Mouse (Mus musculus): ENCODE measurements around the gene Catsperg1. TPM values are rescaled to one million over a fixed set of nuclear protein-coding genes. Genes with fewer than 3 reads are reported as not detected.
"Not testable (repeated sequence)": the region's sequence is repeated elsewhere in the genome, so short reads cannot be mapped to it uniquely, and the experiment has no call there.

Gene Catsperg1
- polyA plus RNA-seq, 1 experiment from 2014 or later: 5.8 TPM

- Histone ChIP-seq H3K9me3 (replicated peaks; ENCODE audit: control insufficient read depth, low read length, poor library complexity, severe bottlenecking) (no peaks in the 10 kb centered on the region), H3K4me1 (ENCODE audit: control insufficient read depth, insufficient read depth, low read length) (no peaks in the 10 kb centered on the region), H3K27me3 (ENCODE audit: control insufficient read depth, insufficient read depth, low read depth, low read length) (peaks cover 19% of the 10 kb centered on the region), H3K9ac (ENCODE audit: low read depth, low read length) (0 out of 2 replicates have a peak overlapping the region, but pooled peaks have one; percentile 28), H3K36me3 (ENCODE audit: control insufficient read depth, insufficient read depth, low read length) (peaks cover 9% of the 10 kb centered on the region; the same call in 1 of the 2 replicates), H3K4me3 (ENCODE audit: low read depth, low read length) (no peak overlapping the region), H3K27ac (ENCODE audit: low read length) (no peak overlapping the region), H3K4me2 (ENCODE audit: low read length) (peak overlapping the region; percentile 6; the same call in 1 of the 2 replicates)
- ATAC-seq: no peak
- 15% methylated on average over 19 of the region's 19 CpGs for WGBS
Observed at GRCm38 (mm10) chr7:29247706-29248105, 33.9 kb upstream of the Catsperg1 start.

GRCm38 (mm10) chr7:29247314-29247700 is 33.5 kb upstream of the Catsperg1 start:
- 31% methylated on average over 16 of the region's 16 CpGs for WGBS
- peak overlapping the region; percentile 6; the same call in 1 of the 2 replicates for H3K4me2 ChIP-seq (ENCODE audit: low read length)
- H3K4me3 ChIP-seq (ENCODE audit: low read depth, low read length): no peak overlapping the region
- 0 out of 2 replicates have a peak, but pooled peaks have one; percentile 40 for ATAC-seq
- no peaks in the 10 kb centered on the region for H3K9me3 ChIP-seq (replicated peaks; ENCODE audit: control insufficient read depth, low read length, poor library complexity, severe bottlenecking)
- H3K27ac ChIP-seq (ENCODE audit: low read length): no peak overlapping the region
- no peak overlapping the region for H3K9ac ChIP-seq (ENCODE audit: low read depth, low read length)
- peaks cover 9% of the 10 kb centered on the region; the same call in 1 of the 2 replicates for H3K36me3 ChIP-seq (ENCODE audit: control insufficient read depth, insufficient read depth, low read length)
- peaks cover 19% of the 10 kb centered on the region for H3K27me3 ChIP-seq (ENCODE audit: control insufficient read depth, insufficient read depth, low read depth, low read length)
- no peaks in the 10 kb centered on the region for H3K4me1 ChIP-seq (ENCODE audit: control insufficient read depth, insufficient read depth, low read length)

- ATAC-seq: no peak
- Histone ChIP-seq H3K4me2 (ENCODE audit: low read length) (no peak overlapping the region), H3K4me1 (ENCODE audit: control insufficient read depth, insufficient read depth, low read length) (no peaks in the 10 kb centered on the region), H3K27me3 (ENCODE audit: control insufficient read depth, insufficient read depth, low read depth, low read length) (peaks cover 19% of the 10 kb centered on the region), H3K36me3 (ENCODE audit: control insufficient read depth, insufficient read depth, low read length) (peaks cover 9% of the 10 kb centered on the region; the same call in 1 of the 2 replicates), H3K9me3 (replicated peaks; ENCODE audit: control insufficient read depth, low read length, poor library complexity, severe bottlenecking) (no peaks in the 10 kb centered on the region), H3K4me3 (ENCODE audit: low read depth, low read length) (no peak overlapping the region), H3K9ac (ENCODE audit: low read depth, low read length) (no peak overlapping the region), H3K27ac (ENCODE audit: low read length) (no peak overlapping the region)
- WGBS: 89% methylated on average over 21 of the region's 21 CpGs
Observed at GRCm38 (mm10) chr7:29246619-29247313, 32.9 kb upstream of the Catsperg1 start.

DNA sequence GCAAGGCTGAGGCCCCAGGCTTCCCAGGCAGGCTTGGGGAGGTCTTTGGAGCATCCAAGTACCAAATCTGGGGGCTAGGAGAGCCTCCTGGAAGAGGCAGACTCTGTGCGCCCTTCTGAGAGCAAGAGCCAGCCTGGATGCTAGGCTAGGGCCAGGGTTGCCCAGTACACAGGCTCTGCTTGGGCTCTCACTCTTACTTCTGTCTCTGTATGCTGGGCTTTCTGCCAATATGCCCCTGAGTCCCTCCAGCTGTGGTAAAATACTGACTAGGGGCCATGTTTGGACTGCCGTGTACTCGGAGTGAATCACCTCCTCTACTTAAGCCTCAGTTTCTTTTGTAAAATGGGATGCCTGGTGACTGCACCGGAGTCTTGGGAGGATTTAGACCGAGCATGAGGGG is 32.2 kb upstream of the Catsperg1 start:
- Histone ChIP-seq H3K4me2 (ENCODE audit: low read length) (no peak overlapping the region), H3K4me3 (ENCODE audit: low read depth, low read length) (no peak overlapping the region), H3K36me3 (ENCODE audit: control insufficient read depth, insufficient read depth, low read length) (peaks cover 9% of the 10 kb centered on the region; the same call in 1 of the 2 replicates), H3K27me3 (ENCODE audit: control insufficient read depth, insufficient read depth, low read depth, low read length) (peaks cover 19% of the 10 kb centered on the region), H3K9ac (ENCODE audit: low read depth, low read length) (no peak overlapping the region), H3K9me3 (replicated peaks; ENCODE audit: control insufficient read depth, low read length, poor library complexity, severe bottlenecking) (no peaks in the 10 kb centered on the region), H3K4me1 (ENCODE audit: control insufficient read depth, insufficient read depth, low read length) (no peaks in the 10 kb centered on the region), H3K27ac (ENCODE audit: low read length) (no peak overlapping the region)
- WGBS: 89% methylated on average over 5 of the region's 5 CpGs
- ATAC-seq: no peak

GRCm38 (mm10) chr7:29244732-29245416 is 31.0 kb upstream of the Catsperg1 start:
- WGBS: 89% methylated on average over 7 of the region's 7 CpGs
- no peak overlapping the region for H3K4me2 ChIP-seq (ENCODE audit: low read length)
- peaks cover 19% of the 10 kb centered on the region for H3K27me3 ChIP-seq (ENCODE audit: control insufficient read depth, insufficient read depth, low read depth, low read length)
- no peak for ATAC-seq
- H3K27ac ChIP-seq (ENCODE audit: low read length): no peak overlapping the region
- no peak overlapping the region for H3K4me3 ChIP-seq (ENCODE audit: low read depth, low read length)
- no peaks in the 10 kb centered on the region for H3K4me1 ChIP-seq (ENCODE audit: control insufficient read depth, insufficient read depth, low read length)
- no peaks in the 10 kb centered on the region for H3K9me3 ChIP-seq (replicated peaks; ENCODE audit: control insufficient read depth, low read length, poor library complexity, severe bottlenecking)
- H3K36me3 ChIP-seq (ENCODE audit: control insufficient read depth, insufficient read depth, low read length): peaks cover 9% of the 10 kb centered on the region; the same call in 1 of the 2 replicates
- H3K9ac ChIP-seq (ENCODE audit: low read depth, low read length): no peak overlapping the region

DNA sequence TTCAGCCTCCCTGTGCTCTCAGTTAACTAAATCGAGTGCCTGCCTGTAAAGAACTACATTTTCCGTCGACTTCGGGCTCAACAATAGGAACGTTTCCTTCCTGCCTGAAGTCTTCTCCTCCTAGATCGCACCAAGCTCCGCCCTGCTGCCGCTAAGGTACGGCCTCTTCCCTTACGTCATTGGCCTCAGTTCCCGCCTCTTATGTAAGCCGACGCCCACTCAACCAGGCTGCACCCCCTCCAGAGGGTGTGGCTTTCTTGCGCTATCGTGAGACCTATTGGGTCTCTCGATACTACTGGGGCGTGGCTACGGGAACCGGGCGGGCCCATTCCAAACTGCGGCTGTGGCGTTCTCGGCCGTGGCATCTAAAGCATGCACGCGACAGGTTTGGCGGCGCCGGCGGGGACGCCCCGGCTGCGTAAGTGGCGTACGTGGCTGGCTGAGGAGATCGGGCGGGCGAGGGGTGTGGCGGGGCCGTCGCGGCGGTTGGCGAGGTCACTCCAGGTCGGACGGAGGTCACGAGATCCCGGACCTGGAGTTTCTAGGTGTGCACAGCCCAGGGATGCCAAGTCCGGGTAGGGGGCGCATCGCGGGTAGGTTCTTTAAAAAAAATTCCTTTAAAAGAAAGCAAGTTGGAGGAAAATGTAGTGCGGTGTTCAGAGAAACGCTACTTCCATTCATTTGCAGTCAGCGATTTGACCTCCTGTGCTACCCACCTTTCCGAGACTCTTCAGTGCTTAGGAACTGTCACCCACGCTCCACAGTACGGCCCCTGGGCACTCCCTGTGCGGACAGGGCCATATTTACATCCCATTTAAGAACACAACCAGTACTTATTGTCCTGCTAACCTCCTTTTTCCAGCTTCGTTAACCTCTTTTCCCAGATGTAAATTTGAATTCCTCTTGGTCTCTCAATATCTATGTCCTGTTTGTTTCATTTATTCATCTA is 24.5 kb upstream of the Catsperg1 start, which contains the start of gene Yif1b:
TSS of gene Yif1b (plus strand) at position 311 of the 949 bp plus-strand sequence.
- Histone ChIP-seq H3K27ac (ENCODE audit: low read length) (peak within 1 kb of the TSS; percentile 89), H3K9me3 (replicated peaks; ENCODE audit: control insufficient read depth, low read length, poor library complexity, severe bottlenecking) (no peaks in the 10 kb centered on the region), H3K9ac (ENCODE audit: low read depth, low read length) (peak within 1 kb of the TSS; percentile 81), H3K4me1 (ENCODE audit: control insufficient read depth, insufficient read depth, low read length) (peaks cover 12% of the 10 kb centered on the region), H3K4me2 (ENCODE audit: low read length) (peak within 1 kb of the TSS; percentile 84), H3K36me3 (ENCODE audit: control insufficient read depth, insufficient read depth, low read length) (no peaks in the 10 kb centered on the region), H3K4me3 (ENCODE audit: low read depth, low read length) (peak within 1 kb of the TSS; percentile 79), H3K27me3 (ENCODE audit: control insufficient read depth, insufficient read depth, low read depth, low read length) (no peaks in the 10 kb centered on the region)
- ATAC-seq: peak; percentile 97
- under 1% methylated on average over 60 of the region's 60 CpGs for WGBS

DNA sequence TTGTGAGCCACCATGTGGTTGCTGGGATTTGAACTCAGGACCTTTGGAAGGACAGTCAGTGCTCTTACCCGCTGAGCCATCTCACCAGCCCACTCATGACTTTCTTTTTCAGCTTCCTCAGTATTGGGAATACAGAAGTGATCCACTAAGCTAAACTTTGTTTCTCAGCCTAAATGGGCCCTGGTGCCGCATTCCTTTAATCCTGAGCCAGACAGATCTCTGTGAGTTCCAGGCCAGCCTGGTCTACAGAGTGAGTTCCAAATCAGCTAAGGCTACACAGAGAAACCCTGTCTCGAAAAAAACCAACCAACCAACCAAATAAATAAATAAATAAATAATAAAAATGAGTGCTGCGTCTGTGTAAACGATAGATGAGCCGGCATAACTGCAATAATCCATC is 23.8 kb upstream of the Catsperg1 start:
- H3K36me3 ChIP-seq (ENCODE audit: control insufficient read depth, insufficient read depth, low read length); H3K9me3 ChIP-seq (replicated peaks; ENCODE audit: control insufficient read depth, low read length, poor library complexity, severe bottlenecking); H3K27me3 ChIP-seq (ENCODE audit: control insufficient read depth, insufficient read depth, low read depth, low read length): not testable (repeated sequence)
- peak; percentile 19 for ATAC-seq
- WGBS: 30% methylated on average over 6 of the region's 6 CpGs
- Histone ChIP-seq H3K4me3 (ENCODE audit: low read depth, low read length) (peak overlapping the region; percentile 79), H3K4me1 (ENCODE audit: control insufficient read depth, insufficient read depth, low read length) (peaks cover 12% of the 10 kb centered on the region), H3K9ac (ENCODE audit: low read depth, low read length) (peak overlapping the region; percentile 63), H3K27ac (ENCODE audit: low read length) (peak overlapping the region; percentile 89), H3K4me2 (ENCODE audit: low read length) (peak overlapping the region; percentile 84)

- Histone ChIP-seq H3K36me3 (ENCODE audit: control insufficient read depth, insufficient read depth, low read length) (no peaks in the 10 kb centered on the region), H3K4me3 (ENCODE audit: low read depth, low read length) (no peak overlapping the region), H3K9me3 (replicated peaks; ENCODE audit: control insufficient read depth, low read length, poor library complexity, severe bottlenecking) (no peaks in the 10 kb centered on the region), H3K27ac (ENCODE audit: low read length) (no peak overlapping the region), H3K27me3 (ENCODE audit: control insufficient read depth, insufficient read depth, low read depth, low read length) (peaks cover 12% of the 10 kb centered on the region), H3K4me1 (ENCODE audit: control insufficient read depth, insufficient read depth, low read length) (peaks cover 19% of the 10 kb centered on the region), H3K4me2 (ENCODE audit: low read length) (no peak overlapping the region), H3K9ac (ENCODE audit: low read depth, low read length) (no peak overlapping the region)
- WGBS: 88% methylated on average over 4 of the region's 4 CpGs
- no peak for ATAC-seq
Observed at GRCm38 (mm10) chr7:29236593-29236992, 22.8 kb upstream of the Catsperg1 start.
